Mouse (Mus musculus) retina, postnatal 1 day (tissue): ENCODE measurements around the gene Cars2.
A peak's percentile ranks its signal among the peaks of the same experiment; 100 is the strongest.
"Not testable (repeated sequence)": the region's sequence is repeated elsewhere in the genome, so short reads cannot be mapped to it uniquely, and the experiment has no call there.

ENCODE experiments used
- DNase-seq: peaks from one replicate; pipeline ENCODE4 v3.0.0-alpha.2; 2012

Gene Cars2

GRCm38 (mm10) chr8:11506802-11507201 lies 43.8 kb downstream of the Cars2 start:
- peak; percentile 68 for DNase-seq

GRCm38 (mm10) chr8:11506074-11506473 lies 44.5 kb downstream of the Cars2 start:
- DNase-seq, result no peak

GRCm38 (mm10) chr8:11503476-11504232 lies 46.9 kb downstream of the Cars2 start:
- DNase-seq, result no peak

- DNase-seq, result no peak
These were observed 51.6 kb downstream of the Cars2 start for GRCm38 (mm10) chr8:11498786-11499485.

- DNase-seq, result no peak
These were observed 52.3 kb downstream of the Cars2 start for GRCm38 (mm10) chr8:11498281-11498680.

- peak; percentile 96 for DNase-seq
These were observed 53.3 kb downstream of the Cars2 start, which contains the start of gene Naxd for GRCm38 (mm10) chr8:11497017-11497990. TSS of gene Naxd (plus strand) at chr8:11497506.

GRCm38 (mm10) chr8:11492340-11492739 lies 58.2 kb downstream of the Cars2 start:
- DNase-seq, result not testable (repeated sequence)

- DNase-seq, result no peak
These were observed 63.4 kb downstream of the Cars2 start for GRCm38 (mm10) chr8:11487229-11487628.

- peak; percentile 88 for DNase-seq
These were observed 64.4 kb downstream of the Cars2 start for GRCm38 (mm10) chr8:11486142-11486541.

- DNase-seq, result no peak
These were observed 68.0 kb downstream of the Cars2 start for GRCm38 (mm10) chr8:11482537-11482936.

- no peak for DNase-seq
These were observed 68.7 kb downstream of the Cars2 start for GRCm38 (mm10) chr8:11481876-11482275.

GRCm38 (mm10) chr8:11479591-11479990 lies 71.0 kb downstream of the Cars2 start:
- DNase-seq, result peak; percentile 44

GRCm38 (mm10) chr8:11478807-11479527 lies 71.6 kb downstream of the Cars2 start:
- DNase-seq, result no peak

- peak; percentile 76 for DNase-seq
These were observed 72.5 kb downstream of the Cars2 start, which contains the start of gene Rab20 for GRCm38 (mm10) chr8:11477811-11478761. TSS of gene Rab20 (minus strand) at chr8:11478710.

GRCm38 (mm10) chr8:11477178-11477553 lies 73.4 kb downstream of the Cars2 start:
- DNase-seq, result no peak

- peak; percentile 54 for DNase-seq
These were observed 74.0 kb downstream of the Cars2 start for GRCm38 (mm10) chr8:11476338-11477177.

- no peak for DNase-seq
These were observed 74.7 kb downstream of the Cars2 start for GRCm38 (mm10) chr8:11475876-11476275.

GRCm38 (mm10) chr8:11475397-11475796 lies 75.2 kb downstream of the Cars2 start:
- DNase-seq, result no peak

GRCm38 (mm10) chr8:11473072-11473471 lies 77.5 kb downstream of the Cars2 start:
- no peak for DNase-seq

GRCm38 (mm10) chr8:11471309-11471708 lies 79.3 kb downstream of the Cars2 start:
- DNase-seq, result no peak
